Mouse (Mus musculus) layer of hippocampus, adult 8-10 months (tissue): ENCODE results near the gene Nbr1. TPM values are rescaled to one million over a fixed set of nuclear protein-coding genes. Genes with fewer than 3 reads are reported as not detected.
"Not testable (repeated sequence)": the region's sequence is repeated elsewhere in the genome, so short reads cannot be mapped to it uniquely, and the experiment has no call there.

ENCODE experiments used
- DNase-seq, 2 experiments: peaks; one replicate each; pipeline ENCODE4 v3.0.0; 2022; ENCODE audit warnings: low spot score in 2 of 2
- total RNA-seq, 4 experiments: library from RNA; stranded (reverse); gene quantifications; 2 replicates each; pipeline ENCODE4 v1.2.4; 2022

The Nbr1 gene
- total RNA-seq, 4 experiments from 2014 or later: 125 to 154 (median 137) TPM

DNA sequence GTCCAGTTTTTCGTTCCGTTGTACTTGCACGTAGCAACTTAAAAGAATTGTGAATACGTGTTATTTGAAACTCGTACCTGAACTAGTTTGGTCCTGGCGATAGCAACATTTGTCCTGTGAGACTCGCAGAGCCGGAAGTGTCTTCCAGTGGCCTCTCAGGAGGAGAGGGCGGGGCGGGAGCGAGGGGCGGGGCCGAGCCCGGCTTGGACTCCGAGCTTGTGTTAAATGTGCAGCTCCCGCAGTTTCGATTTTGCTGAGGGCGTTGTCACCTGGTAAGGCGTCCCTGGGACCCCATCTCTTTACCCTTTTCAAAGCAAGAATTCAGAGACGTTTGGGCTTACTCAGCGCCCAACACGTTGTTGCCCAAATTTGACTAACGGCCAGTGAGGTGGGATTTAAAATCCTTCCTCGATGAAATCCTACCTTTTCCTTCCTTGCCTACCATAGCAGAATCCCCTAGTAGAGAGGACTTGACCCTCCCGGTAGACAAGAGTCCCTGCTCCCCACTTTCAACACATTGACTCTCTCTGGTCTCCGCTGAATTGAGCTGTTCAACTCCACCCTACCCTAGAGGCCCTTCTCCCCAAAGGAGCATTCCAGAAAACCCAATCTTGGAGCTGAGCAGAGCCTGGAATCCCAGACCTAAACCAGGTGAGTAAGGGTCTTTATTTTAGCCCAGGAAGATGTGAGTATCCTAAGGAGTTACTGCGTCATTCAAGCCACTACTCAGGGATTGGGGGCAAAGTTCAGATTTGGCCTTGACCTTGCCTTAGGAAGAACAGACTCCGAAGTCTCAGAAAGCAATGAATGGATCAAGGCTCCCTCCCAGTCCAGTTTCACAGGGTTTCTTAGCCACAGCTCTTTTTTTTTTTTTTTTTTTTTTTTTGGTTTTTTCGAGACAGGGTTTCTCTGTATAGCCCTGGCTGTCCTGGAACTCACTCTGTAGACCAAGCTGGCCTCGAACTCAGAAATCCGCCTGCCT is 30.4 kb downstream of the Nbr1 start, which contains the start of gene Tmem106a:
Tmem106a (plus strand) TSS at position 189 of the 982 bp plus-strand sequence.
- DNase-seq: no peak

DNA sequence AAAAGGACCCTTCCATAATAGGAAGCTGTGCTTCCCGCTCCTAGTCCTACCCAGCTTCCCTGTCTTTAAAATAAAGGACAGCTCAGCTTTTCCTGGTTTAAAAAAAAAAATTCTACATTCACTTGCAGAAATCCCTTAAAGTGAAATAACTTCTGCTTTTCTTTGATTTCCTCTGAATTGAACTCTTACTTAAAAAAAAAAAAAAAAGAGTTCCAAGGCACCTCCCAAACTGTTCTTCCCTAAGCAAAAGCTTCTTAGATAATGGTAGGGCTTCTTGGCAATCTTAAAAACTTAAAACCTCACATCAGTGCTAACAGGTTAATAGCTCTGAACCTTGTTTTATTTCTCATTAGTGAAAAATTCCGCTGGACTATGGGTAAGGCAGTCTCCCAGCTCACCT is 31.3 kb downstream of the Nbr1 start:
- no peak for DNase-seq

DNA sequence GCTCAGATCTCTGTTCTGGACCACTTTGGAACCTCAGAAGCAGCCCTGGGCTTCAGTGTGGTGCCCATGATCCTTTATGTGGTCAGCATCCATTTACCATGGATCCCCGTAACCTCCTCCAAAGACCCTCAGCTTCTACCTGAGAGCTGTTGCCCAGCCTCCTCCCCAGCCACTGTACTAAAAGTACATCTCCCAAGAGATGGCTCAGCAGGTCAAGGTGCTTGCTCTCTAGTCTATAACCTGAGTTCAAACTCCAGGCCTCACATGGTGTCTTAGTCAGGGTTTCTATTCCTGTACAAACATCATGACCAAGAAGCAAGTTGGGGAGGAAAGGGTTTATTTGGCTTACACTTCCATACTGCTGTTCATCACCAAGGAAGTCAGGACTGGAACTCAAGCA is 33.1 kb downstream of the Nbr1 start:
- DNase-seq: not testable (repeated sequence)

DNA sequence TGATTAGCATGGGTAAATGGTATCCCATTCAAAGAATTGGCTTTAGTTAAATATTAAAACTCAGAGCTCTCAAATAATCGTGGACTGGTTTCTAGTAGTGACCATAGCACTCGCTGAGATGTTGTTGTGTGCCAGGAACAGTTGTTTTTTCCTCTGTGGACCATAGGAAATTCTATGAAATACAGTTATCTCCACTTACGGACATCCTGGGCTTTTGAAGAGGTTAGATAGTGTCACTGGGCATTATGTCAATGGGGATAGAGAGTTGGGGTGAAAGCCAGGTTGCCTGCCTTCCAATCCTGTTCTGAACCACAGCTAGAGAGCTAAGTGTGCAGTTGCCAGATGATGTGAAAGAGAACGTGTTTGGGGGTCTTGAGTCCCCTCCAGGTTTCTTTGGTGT is 33.9 kb downstream of the Nbr1 start:
- DNase-seq: no peak

DNA sequence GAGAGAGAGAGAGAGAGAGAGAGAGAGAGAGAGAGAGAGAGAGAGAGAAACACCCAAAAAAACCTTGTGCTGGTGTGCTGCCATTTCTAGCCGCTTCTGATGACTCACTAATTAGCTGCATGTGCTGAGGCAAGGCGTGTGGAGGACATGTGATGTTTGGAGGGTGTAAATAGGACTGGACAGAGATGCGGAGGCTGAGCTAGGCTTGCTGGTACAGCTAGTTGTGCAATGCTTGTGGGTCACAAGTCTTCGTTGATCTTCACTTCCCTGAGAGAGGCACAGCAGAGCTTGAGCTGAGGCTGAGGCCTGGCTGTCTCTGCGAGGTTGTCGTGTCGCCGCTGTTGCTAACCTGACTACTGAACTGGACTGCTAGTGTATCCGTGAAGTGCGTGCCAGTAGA is 35.7 kb downstream of the Nbr1 start:
- peak; percentile 24 to 38 for DNase-seq

DNA sequence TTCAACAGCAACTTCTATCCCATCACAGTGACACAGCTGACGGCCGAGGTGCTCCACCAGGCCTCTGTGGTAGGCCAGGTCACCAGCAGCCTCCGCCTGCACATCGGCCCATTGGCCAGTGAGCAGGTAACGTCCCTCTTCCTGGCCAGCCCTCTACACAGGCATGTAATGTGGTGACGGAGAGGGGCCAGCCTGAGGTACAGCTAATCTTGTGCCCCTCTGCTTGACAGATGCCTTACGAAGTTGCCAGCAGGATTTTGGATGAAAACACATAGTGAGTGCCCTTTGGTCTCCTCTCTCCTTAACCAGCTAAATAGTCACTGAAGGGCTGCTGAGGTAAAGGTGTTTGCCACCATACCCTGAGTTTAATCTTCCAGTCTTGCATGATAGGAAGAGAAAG is 36.9 kb downstream of the Nbr1 start:
- no peak for DNase-seq

DNA sequence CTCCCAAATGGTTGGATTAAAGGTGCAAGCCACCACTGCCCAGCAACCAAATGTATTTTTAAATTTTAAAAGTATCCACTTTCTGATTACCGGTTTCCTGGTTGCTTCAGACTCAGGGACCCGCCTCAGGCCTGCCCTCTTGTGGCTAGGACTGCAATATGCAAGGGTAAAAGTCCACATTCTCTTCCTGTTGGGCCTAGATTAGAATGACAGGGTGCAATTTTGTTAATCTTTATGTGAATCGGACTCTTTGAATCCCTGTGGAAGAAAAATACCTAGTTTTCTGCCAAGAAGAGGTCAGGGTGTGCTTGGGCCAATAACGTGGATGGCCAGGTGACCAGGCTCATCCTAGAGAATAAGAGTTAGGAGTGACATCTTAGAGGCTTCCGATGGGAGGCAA is 37.5 kb downstream of the Nbr1 start:
- DNase-seq: peak in 1 of 2 experiments; percentile 39

DNA sequence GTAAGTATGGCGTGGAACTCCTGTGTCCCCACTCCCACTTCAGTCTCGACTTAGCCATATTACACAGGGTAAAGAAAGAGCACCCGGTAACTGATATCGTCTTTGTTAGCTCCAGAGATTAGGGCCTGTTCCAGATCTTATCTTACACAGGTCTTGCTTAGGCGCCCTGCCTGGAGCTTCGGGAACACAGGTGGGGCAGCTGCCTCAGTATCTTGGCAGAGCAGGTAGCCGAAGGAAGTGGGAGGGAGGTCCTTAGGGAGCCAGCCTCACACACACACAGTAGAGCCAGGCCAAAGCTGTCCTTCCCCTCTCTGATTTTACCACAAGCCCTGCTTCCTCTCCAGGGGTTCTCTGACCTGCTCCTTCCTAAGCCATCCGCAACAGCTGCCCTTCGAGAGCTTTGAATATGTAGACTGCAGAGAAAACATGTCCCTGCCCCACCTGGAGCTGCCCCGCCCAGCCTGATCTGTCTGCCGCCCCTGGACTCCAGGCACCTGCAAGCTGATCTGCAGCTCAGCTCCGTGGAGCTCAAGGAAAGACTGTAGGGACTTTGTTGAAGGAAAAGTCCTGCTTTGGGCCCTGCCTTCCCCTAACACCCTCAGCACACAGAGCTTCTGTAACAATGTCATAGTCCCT is 38.2 kb downstream of the Nbr1 start:
- no peak for DNase-seq

DNA sequence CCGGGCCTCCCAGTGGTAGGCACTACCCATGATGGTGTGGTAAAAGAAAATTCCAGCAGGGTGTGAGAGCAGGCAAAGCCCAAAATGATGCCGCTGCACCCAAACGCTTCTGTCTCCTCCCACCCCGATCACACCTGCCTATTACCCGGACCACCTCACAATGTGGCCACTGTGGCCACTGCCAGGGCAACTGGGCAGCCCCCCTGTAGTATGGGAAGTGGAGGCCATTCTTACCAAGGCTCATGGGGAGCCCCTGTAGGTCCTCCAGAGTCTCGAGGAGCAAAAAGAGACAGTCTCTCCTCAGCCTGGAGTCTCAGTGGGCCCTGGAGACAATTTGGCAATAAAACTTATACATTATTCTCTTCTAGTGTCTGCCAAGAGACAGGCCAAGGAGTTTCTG is 47.2 kb downstream of the Nbr1 start, which contains the start of gene Gm11634:
Gm11634 (minus strand) TSS at position 101 of the 400 bp plus-strand sequence.
- no peak for DNase-seq

DNA sequence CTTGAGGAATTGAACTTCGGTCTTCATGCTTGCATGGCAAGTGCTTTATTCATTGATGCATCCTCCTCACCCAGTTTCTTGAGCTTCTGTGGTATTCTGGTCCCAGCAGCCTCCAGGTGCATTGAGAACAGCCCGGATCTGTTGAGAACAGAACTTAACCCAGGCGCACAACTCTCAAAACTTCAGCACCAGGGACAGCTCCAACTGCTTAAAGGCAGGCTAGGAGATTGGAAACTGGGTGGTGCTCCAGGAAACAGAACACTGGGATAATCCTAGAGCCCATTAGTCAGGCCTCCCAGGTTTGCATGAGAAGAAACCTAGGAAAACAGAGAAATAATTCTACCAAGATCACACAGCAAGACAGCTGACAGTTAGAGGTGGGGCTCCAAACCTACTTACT is 50.5 kb downstream of the Nbr1 start:
- DNase-seq: no peak

DNA sequence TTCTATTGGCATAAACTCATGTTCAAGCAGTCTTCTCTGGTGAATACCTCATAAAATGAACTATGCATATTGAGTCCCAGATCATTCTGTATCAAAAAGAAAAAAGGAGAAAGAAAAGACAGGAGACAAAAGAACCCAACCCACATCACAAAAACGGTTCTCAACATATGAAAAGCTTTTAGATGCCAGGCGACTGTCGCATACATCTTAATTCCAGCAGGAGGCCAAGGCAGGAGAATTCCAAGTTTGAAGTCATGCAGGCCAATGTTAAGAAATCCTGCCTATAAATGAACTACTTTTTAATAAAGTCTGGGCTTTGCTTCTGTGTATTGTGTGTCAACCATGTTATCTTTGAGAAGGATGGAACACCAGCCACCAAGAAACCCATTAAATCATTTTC is 52.2 kb downstream of the Nbr1 start:
- DNase-seq: no peak

DNA sequence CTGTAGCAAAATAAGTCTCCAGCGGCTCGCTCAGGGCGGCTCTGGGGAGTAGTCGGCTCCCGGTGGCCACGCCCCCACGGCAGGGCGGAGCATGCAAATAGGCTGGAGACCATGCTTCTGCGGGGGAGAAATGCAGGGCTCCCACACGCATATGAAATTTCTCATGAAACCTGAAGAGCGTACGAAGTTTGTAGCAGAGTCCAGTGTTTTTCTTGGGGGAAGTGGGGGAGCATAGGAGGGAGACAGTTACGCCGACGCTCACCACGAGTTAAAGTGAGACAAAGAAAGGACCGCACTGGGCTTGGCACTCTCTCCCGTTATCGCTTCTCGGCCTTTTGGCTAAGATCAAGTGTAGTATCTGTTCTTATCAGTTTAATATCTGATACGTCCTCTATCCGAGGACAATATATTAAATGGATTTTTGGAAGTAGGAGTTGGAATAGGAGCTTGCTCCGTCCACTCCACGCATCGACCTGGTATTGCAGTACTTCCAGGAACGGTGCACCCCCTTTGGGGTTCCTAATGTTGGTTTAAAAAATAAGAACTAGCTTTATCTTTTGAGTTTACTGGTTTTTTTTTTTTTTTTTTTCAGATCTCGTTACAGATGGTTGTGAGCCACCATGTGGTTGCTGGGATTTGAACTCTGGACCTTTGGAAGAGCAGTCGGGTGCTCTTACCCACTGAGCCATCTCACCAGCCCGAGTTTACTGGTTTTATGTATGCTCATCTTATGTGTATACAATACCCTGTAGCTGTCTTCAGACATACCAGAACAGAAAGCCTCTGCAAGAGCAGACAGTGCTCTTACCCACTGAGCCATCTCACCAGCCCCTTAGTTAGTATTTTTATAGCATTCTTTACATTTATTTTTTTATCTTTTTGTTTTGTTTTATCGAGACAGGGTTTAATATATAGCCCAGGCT is 52.8 kb downstream of the Nbr1 start:
- not testable (repeated sequence) for DNase-seq

DNA sequence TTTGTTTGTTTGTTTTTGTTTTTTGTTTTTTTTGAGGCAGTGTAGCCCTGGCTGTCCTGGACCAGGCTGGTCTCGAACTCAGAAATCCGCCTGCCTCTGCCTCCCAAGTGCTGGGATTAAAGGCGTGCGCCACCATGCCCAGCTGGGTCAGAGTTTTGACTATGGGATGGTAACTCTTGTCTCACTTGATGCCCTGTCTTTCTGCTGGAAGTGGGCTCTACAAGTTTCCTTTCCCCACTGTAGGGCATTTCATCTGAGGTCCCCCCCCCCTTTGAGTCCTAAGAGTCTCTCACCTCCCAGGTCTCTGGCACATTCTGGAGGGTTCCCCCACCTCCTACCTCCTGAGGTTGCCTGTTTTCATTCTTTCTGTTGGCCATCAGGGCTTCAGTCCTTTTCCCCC is 55.2 kb downstream of the Nbr1 start:
- not testable (repeated sequence) for DNase-seq

DNA sequence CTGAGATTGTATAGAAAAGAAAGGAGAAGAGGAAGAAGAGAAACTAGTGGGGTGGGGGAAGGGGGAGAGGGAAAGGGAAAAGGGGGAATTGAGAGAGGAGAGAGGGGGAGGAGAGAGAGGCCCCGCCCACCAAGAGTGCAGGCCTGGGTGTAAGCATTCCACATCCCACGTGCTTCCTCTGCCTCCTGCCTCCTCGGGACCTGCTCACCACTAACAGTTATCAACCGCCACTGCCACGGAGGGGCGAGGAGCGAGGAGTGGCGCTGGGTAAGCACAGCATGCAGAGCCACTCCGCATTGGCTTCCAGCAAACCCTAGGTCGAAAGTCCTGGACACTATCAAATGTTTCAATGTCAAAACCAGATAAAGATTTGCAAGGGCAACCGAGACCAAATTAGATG is 58.5 kb downstream of the Nbr1 start:
- DNase-seq: no peak

DNA sequence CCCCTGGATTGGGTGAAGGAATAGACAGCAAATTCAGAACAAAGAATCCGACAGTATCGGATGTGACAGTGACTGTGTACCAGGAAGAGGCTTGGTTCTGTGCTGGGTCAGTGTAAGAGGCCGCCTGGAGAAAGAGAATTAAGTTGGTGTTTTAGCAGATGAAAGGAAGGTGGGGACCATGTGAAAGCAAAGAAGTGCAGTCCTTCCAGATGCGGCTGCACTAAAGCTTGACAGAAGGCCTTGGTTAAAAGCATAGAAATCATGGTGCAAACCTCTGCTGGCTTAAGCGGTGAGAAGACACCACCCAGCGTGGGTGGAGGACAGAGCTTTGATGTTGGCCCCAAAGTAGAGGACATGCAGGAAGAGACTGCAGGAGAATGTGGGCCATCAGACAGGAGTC is 61.6 kb downstream of the Nbr1 start:
- no peak for DNase-seq

DNA sequence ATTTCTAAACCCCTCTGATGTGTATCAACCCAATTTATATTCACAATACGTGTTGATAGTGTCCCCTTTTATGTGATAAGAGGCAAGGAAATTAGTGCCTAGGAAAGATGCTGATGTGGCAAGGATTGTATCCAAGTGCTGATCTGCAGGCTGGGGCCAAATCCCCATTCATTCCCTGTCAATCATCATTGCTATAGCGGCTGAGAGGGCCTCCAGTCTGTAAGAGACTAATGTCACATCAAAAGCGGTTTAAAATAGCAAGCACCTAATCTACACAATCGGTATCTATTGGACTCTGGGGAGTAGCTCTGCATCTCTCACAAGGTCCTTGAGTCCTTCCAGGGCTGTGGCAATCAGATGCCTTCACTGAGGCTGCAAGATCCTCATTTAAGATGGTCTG is 62.2 kb downstream of the Nbr1 start:
- no peak for DNase-seq

DNA sequence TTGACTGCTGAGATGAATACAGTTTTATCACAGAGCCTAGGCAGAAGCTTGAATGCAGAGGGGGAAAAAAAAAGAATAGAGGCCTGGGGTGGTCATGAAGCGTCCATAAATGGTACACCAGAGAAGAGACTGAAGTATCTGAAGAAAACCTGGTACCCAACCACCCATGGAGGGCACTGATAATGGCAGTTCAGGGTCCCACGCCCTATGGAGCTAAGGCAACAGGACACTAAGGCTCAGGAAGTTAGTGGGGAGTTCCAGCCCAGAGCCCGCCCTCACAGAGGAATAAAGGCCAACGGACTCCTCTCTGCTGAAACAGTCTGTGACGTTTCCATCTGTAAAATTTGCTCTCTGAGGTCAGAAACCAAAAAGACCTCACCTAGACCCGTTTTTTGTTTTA is 63.4 kb downstream of the Nbr1 start:
- no peak for DNase-seq

DNA sequence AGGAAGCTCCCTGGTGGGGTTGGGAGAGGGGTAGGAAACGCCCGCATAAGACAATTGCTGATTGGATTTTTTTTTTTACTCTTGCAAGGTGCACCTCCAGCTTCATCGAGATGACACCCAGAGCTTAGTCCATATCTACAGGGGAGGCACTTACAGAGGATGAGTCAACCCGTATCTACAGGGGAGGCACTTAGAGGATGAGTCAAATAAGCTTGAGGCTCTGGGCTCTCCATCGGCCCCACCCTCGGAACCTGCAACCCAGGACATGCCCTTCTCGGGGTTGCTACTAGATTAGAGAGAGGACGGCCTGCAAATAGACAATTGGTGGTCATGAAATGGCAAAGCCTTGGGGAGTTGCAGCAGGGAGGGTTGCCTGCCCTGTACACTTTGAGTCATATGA is 64.2 kb downstream of the Nbr1 start:
- DNase-seq: no peak

DNA sequence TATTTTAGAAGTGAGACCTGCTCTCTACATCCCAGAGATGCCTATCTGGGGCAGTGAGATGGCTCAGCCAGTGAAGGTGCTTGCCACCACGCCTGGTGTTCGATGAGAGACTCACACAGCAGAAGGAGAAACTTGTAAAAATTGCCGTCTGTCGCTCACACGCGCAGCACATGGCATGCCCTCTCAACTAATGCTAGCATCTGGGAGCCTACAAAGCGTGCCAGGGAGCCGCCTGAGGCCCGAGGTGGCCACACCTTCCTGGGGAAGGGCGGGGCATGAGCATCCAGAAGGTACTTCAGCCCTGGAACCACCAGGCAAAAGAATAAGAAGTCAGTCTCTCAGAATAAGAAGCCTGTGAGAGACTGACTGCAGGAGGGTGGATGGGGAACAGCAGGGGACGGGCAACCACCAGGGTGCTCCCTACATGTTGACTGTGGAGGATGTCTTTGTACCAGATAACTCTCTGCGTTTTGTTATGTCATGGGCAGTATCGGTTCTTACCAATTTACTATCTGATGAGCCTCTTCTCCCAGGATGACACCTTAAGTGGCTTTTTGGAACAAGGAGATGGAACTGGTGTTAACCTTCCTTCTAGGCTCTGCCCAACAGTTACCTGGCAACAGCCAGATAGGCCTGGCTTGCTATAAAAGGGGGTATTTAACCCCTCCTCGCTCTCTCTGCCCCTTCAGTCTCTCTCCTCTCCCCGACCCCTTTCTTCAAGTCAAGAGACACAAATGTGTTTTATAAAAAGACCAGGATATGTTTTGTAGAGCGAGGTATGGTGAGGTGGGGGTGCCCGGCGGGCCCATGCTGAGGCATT is 65.2 kb downstream of the Nbr1 start:
- DNase-seq: peak in 1 of 2 experiments; percentile 30

DNA sequence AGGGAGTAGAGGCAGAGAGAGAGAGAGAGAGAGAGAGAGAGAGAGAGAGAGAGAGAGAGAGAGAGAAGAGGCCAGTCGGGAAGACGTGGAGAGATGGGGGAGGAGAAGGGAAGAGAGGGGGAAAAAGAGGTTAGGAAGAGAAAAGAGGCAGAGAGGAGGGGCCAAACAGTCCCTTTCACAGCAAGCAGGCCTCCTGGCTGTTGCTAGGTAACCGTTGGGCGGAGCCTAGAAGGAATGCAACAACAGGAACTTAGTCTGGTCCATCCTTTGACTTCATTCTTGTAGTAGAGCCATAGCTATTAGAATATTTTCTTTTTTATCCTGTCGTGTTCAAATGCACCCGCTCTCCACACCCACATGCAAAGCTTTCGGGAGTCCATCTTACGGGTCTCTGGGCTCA is 65.9 kb downstream of the Nbr1 start:
- DNase-seq: no peak

DNA sequence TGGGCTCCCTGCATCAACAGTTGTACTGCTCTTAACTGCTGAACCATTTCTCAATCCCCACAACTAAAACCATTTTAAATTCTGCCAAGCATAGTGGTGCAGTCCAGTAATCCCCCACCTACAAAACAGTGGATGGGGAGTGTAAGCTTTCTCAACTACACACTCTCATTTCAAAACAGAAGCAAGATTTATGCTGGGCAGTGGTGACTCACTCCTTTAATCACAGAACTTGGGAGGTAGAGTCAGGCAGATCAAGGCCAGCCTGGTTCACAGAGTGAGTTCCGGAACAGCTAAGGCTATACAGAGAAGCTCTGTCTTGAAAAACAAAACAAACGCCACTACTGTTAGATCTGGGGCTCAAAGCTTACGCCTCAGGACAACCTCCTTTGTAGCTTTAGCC is 66.6 kb downstream of the Nbr1 start:
- no peak for DNase-seq
